Mouse (Mus musculus): Measurements from ENCODE around the gene Cd4. TPM values are rescaled to one million over a fixed set of nuclear protein-coding genes. Genes with fewer than 3 reads are reported as not detected.

Gene Cd4
- polyA plus RNA-seq, 1 experiment, result 34.2 TPM

DNA sequence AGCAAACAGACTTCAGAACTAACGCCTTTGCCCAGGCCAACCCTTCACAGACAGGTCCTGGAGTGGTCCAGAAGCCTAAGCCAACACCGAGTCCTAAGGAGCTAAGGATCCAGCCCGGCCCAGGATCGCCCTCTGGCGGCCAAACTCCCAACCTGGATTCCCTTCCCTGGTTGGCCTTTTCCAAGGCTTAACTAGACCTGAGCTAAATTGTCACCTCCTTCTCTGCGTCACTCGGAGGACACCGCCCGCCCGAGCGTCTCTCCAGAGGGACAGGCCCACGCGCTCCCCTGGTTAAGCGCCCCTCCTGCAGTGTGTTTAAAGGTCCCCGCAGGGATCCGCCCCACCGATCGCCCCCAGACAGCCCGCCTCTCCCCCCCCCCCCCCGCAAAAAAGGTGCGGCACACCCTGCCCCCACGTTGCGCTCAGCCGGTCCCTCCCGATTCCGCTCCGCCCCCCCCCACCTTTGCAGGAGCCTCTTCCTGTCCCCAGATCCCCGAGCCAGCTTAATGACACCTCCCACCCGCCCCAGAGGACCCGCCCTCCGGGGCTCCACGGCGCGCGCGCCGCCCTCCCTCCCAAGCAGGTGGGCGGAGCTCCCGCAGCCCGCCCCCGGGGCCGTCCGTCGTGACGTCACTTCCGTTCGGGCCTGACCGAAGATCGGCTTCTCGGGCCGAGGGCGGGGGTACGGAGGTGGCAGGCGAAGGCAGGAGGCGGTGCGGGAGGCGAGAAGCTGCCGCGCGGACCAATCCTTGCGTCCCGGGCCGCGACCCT, 42.9 kb upstream of the Cd4 start, which contains the start of gene Mlf2:
Mlf2 (plus strand) TSS at position 633 of the 771 bp plus-strand sequence.
- peak within 1 kb of the TSS; percentile 76 for H3K4me3 ChIP-seq (ENCODE audit: extremely low read depth, insufficient read depth, insufficient read length)
- under 1% methylated on average over 56 of the region's 64 CpGs for WGBS
- peaks cover 6% of the 10 kb centered on the region; the same call in 1 of the 2 replicates for H3K4me1 ChIP-seq (ENCODE audit: control insufficient read depth, insufficient read depth, insufficient read length)
- peak; percentile 93 to 96 for DNase-seq (ENCODE audit: low read depth in 1 of 2, low spot score in 2 of 2)
- TF ChIP-seq POLR2A (IDR thresholded peaks at IDR 0.05; ENCODE audit: low read depth, low read length), result peak; percentile 69
- TF ChIP-seq CTCF (IDR thresholded peaks at IDR 0.05; ENCODE audit: extremely low read depth, insufficient read depth, insufficient read length, insufficient replicate concordance), result peak; percentile 86
- H3K27me3 ChIP-seq (ENCODE audit: control insufficient read depth, insufficient read depth, low read length), result no peaks in the 10 kb centered on the region
- H3K27ac ChIP-seq (ENCODE audit: insufficient read depth, low read length), result peak within 1 kb of the TSS; percentile 84
- peaks cover 11% of the 10 kb centered on the region for H3K36me3 ChIP-seq (ENCODE audit: control insufficient read depth, insufficient read depth, low read length)

DNA sequence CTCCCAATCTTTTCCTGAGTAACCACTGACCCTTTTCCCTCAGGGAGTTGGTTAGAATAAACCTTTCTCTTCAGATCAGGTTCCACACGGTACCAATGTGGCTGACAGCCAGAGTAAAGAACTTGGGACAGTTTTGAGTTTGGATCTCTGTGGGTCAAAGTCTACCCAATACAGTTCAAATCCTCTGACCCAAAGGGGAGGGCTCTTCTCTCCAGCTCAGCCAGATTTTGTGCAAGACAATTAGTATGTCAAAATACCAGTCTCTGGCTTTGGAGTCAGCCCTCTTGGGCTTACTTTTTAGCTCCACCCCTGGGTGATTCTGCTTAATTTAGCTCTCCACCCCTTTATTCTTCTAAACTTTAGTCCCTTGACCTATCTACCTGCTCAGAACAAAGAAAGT, 42.2 kb upstream of the Cd4 start:
- TF ChIP-seq POLR2A (IDR thresholded peaks at IDR 0.05; ENCODE audit: low read depth, low read length) (no peak), CTCF (IDR thresholded peaks at IDR 0.05; ENCODE audit: extremely low read depth, insufficient read depth, insufficient read length, insufficient replicate concordance) (no peak)
- Histone ChIP-seq H3K36me3 (ENCODE audit: control insufficient read depth, insufficient read depth, low read length) (peaks cover 10% of the 10 kb centered on the region), H3K4me1 (ENCODE audit: control insufficient read depth, insufficient read depth, insufficient read length) (peaks cover 6% of the 10 kb centered on the region; the same call in 1 of the 2 replicates), H3K27ac (ENCODE audit: insufficient read depth, low read length) (peak overlapping the region; percentile 84), H3K27me3 (ENCODE audit: control insufficient read depth, insufficient read depth, low read length) (no peaks in the 10 kb centered on the region), H3K4me3 (ENCODE audit: extremely low read depth, insufficient read depth, insufficient read length) (no peak overlapping the region; the same call in 1 of the 2 replicates)
- 62% methylated on average over 1 of the region's 1 CpGs for WGBS
- no peak for DNase-seq (ENCODE audit: low read depth in 1 of 2, low spot score in 2 of 2)

DNA sequence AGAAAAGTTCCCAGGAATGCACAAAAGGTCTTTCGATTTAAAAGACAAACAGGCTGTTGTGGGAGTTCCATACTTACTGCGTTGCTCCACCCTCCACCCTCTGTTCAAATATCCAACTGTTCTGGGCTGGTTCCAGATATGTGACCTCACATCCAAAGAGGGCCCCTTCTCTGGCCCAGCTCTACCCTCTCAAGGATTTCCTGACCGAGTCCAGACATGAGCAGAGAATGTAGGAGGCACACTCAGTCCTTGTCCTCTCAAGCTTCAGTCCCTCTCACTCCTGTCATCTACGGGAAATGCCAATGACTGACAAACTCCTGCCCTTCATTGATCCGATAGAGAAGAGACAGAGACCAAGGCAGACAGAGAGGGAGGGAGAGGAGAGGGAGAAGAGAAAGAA, 37.9 kb upstream of the Cd4 start:
- no peak overlapping the region for H3K27ac ChIP-seq (ENCODE audit: insufficient read depth, low read length)
- no peak overlapping the region for H3K4me3 ChIP-seq (ENCODE audit: extremely low read depth, insufficient read depth, insufficient read length)
- no peak for DNase-seq (ENCODE audit: low read depth in 1 of 2, low spot score in 2 of 2)
- H3K36me3 ChIP-seq (ENCODE audit: control insufficient read depth, insufficient read depth, low read length), result no peaks in the 10 kb centered on the region
- no peaks in the 10 kb centered on the region for H3K27me3 ChIP-seq (ENCODE audit: control insufficient read depth, insufficient read depth, low read length)
- TF ChIP-seq POLR2A (IDR thresholded peaks at IDR 0.05; ENCODE audit: low read depth, low read length) (no peak), CTCF (IDR thresholded peaks at IDR 0.05; ENCODE audit: extremely low read depth, insufficient read depth, insufficient read length, insufficient replicate concordance) (no peak)
- WGBS, result 59% methylated on average over 5 of the region's 5 CpGs
- peaks cover 4% of the 10 kb centered on the region; the same call in 1 of the 2 replicates for H3K4me1 ChIP-seq (ENCODE audit: control insufficient read depth, insufficient read depth, insufficient read length)

DNA sequence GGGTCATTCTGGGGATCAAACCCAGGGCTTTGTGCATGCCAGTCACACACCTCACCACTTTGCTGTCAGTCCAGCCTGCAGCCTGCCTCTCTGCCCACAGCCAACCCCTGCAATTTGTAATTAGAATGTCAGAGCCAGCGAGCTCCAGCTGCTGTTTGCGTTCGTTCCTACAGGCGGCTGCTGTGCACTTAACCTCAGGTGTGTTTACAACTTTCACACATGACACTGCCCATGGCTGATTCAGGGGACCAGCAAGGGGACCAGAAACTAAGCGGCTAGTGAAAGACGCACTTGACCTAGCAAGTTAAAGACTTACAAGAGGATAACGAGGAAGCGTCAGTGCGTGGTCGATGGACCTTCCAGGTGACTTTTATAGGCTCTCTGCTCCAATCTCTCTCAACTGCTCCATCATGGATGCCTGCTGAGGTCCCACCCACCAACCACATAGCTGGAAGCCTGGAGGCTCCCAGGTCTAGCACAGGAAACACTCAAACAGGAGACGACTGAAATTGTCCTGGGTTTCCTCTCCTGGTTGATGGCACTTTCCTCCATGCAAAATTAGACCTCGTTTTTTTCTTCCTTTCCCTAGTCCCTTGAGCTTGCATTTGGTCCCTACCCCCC, 37.3 kb upstream of the Cd4 start:
- Histone ChIP-seq H3K27ac (ENCODE audit: insufficient read depth, low read length) (no peak overlapping the region), H3K36me3 (ENCODE audit: control insufficient read depth, insufficient read depth, low read length) (no peaks in the 10 kb centered on the region), H3K27me3 (ENCODE audit: control insufficient read depth, insufficient read depth, low read length) (no peaks in the 10 kb centered on the region), H3K4me1 (ENCODE audit: control insufficient read depth, insufficient read depth, insufficient read length) (peaks cover 4% of the 10 kb centered on the region; the same call in 1 of the 2 replicates), H3K4me3 (ENCODE audit: extremely low read depth, insufficient read depth, insufficient read length) (no peak overlapping the region)
- no peak for DNase-seq (ENCODE audit: low read depth in 1 of 2, low spot score in 2 of 2)
- 66% methylated on average over 12 of the region's 12 CpGs for WGBS
- TF ChIP-seq CTCF (IDR thresholded peaks at IDR 0.05; ENCODE audit: extremely low read depth, insufficient read depth, insufficient read length, insufficient replicate concordance) (no peak), POLR2A (IDR thresholded peaks at IDR 0.05; ENCODE audit: low read depth, low read length) (no peak)

DNA sequence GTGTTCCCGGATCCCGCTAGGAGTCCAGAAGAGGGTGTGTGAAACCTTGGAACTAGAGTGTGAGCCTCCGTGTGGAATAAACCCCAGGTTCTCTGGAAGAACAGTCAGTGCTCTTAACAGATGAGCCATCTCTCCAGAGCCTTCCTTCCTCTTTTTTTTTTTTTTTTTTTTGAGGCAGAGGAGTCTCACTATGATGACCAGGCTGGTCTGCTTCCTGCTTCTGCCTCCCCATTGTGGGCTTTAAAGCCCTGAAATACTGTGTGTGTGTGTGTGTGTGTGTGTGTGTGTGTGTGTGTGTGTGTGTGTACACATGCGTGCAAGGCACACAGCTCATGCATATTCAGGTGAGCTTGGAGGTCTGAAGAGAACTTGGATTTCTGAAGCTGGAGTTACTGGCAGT, 33.5 kb upstream of the Cd4 start:
- Histone ChIP-seq H3K4me1 (ENCODE audit: control insufficient read depth, insufficient read depth, insufficient read length) (peaks cover 9% of the 10 kb centered on the region; the same call in 1 of the 2 replicates), H3K36me3 (ENCODE audit: control insufficient read depth, insufficient read depth, low read length) (no peaks in the 10 kb centered on the region), H3K27me3 (ENCODE audit: control insufficient read depth, insufficient read depth, low read length) (peaks cover 7% of the 10 kb centered on the region), H3K4me3 (ENCODE audit: extremely low read depth, insufficient read depth, insufficient read length) (no peak overlapping the region), H3K27ac (ENCODE audit: insufficient read depth, low read length) (peak overlapping the region; percentile 32; the same call in 1 of the 2 replicates)
- TF ChIP-seq CTCF (IDR thresholded peaks at IDR 0.05; ENCODE audit: extremely low read depth, insufficient read depth, insufficient read length, insufficient replicate concordance) (no peak), POLR2A (IDR thresholded peaks at IDR 0.05; ENCODE audit: low read depth, low read length) (no peak)
- WGBS, result 33% methylated on average over 4 of the region's 4 CpGs
- DNase-seq (ENCODE audit: low read depth in 1 of 2, low spot score in 2 of 2), result no peak

DNA sequence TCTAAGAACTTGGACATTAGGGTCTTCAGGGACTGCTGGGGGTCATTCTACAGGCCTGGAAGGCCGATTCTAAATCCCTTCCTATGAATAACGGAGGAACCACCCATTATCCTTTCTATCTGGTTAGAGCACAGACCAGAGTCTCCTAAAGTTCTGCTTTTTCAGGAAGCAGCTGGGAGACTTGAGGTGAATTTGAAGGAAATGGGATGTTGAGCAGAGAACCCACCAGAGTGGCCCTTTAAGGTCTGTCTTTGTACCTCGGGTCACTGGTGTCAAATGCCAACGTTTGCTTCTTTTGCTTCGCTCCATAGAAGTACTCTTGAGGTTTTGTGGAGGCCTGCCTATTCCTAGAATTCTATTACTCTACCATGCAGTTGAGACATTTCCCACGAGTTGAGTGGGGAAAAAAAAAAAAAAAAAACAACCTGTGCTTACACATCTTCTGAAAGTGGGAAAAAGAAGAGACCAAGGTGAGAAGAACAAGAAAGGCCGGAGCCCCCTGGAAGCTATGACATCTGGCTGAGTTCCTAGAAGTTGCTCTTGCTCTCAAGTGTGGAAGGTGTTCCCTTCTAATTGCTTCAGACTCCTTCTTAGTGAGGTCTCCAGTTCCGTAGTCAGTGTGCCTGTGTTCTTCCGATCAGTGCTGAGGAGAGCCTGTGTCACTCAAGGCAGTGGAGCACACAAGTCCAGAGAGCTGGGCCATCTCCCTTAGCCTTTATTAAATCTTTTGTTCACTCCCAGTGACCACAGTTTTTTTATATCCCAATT, 32.5 kb upstream of the Cd4 start:
- H3K4me3 ChIP-seq (ENCODE audit: extremely low read depth, insufficient read depth, insufficient read length), result no peak overlapping the region
- H3K36me3 ChIP-seq (ENCODE audit: control insufficient read depth, insufficient read depth, low read length), result no peaks in the 10 kb centered on the region
- peaks cover 7% of the 10 kb centered on the region for H3K27me3 ChIP-seq (ENCODE audit: control insufficient read depth, insufficient read depth, low read length)
- no peak for DNase-seq (ENCODE audit: low read depth in 1 of 2, low spot score in 2 of 2)
- peak overlapping the region; percentile 83 for H3K27ac ChIP-seq (ENCODE audit: insufficient read depth, low read length)
- WGBS, result 57% methylated on average over 9 of the region's 9 CpGs
- peaks cover 9% of the 10 kb centered on the region; the same call in 1 of the 2 replicates for H3K4me1 ChIP-seq (ENCODE audit: control insufficient read depth, insufficient read depth, insufficient read length)
- no peak for TF ChIP-seq CTCF (IDR thresholded peaks at IDR 0.05; ENCODE audit: extremely low read depth, insufficient read depth, insufficient read length, insufficient replicate concordance)
- no peak for TF ChIP-seq POLR2A (IDR thresholded peaks at IDR 0.05; ENCODE audit: low read depth, low read length)
